Mouse (Mus musculus): ENCODE measurements at regions not wholly inside any gene's neighbourhood (a gene's known extent, or its start where the extent isn't known, plus 50 kb on each side); places are given as distances from the start of the nearest gene placed in this dataset.
"Not testable (repeated sequence)": the region's sequence is repeated elsewhere in the genome, so short reads cannot be mapped to it uniquely, and the experiment has no call there.

GRCm38 (mm10) chr6:18566934-18567333, 52.3 kb upstream of the Cttnbp2 start:
- DNase-seq: not testable (repeated sequence)

- no peak for DNase-seq
Observed at GRCm38 (mm10) chr6:18569221-18569620, 54.6 kb upstream of the Cttnbp2 start.

GRCm38 (mm10) chr6:18578501-18578900, 63.9 kb upstream of the Cttnbp2 start:
- no peak for DNase-seq

GRCm38 (mm10) chr6:18589436-18589835, 74.8 kb upstream of the Cttnbp2 start:
- no peak for DNase-seq

- DNase-seq: no peak
Observed at GRCm38 (mm10) chr6:18596680-18597079, 82.0 kb upstream of the Cttnbp2 start.

- no peak for DNase-seq
Observed at GRCm38 (mm10) chr6:18599626-18600025, 85.0 kb upstream of the Cttnbp2 start.

GRCm38 (mm10) chr6:18601926-18602325, 87.3 kb upstream of the Cttnbp2 start:
- DNase-seq: no peak

- no peak for DNase-seq
Observed at GRCm38 (mm10) chr6:18621372-18622262, 107.0 kb upstream of the Cttnbp2 start.

GRCm38 (mm10) chr6:18628591-18628990, 113.9 kb upstream of the Cttnbp2 start:
- no peak for DNase-seq

GRCm38 (mm10) chr6:18633540-18634200, 119.0 kb upstream of the Cttnbp2 start:
- no peak for DNase-seq

- no peak for DNase-seq
Observed at GRCm38 (mm10) chr6:18639712-18640383, 125.2 kb upstream of the Cttnbp2 start.

GRCm38 (mm10) chr6:18648898-18649591, 134.4 kb upstream of the Cttnbp2 start:
- DNase-seq: no peak

GRCm38 (mm10) chr6:18651319-18651718, 136.7 kb upstream of the Cttnbp2 start:
- no peak for DNase-seq

- DNase-seq: no peak
Observed at GRCm38 (mm10) chr6:18652006-18652601, 137.5 kb upstream of the Cttnbp2 start.

- no peak for DNase-seq
Observed at GRCm38 (mm10) chr6:18654275-18654674, 139.6 kb upstream of the Cttnbp2 start.

- DNase-seq: no peak
Observed at GRCm38 (mm10) chr6:18656202-18656601, 141.6 kb upstream of the Cttnbp2 start.

GRCm38 (mm10) chr6:18656772-18657401, 142.2 kb upstream of the Cttnbp2 start:
- DNase-seq: no peak

- no peak for DNase-seq
Observed at GRCm38 (mm10) chr6:18664687-18665086, 150.0 kb upstream of the Cttnbp2 start.

GRCm38 (mm10) chr6:18665992-18666391, 151.3 kb upstream of the Cttnbp2 start:
- no peak for DNase-seq

- DNase-seq: no peak
Observed at GRCm38 (mm10) chr6:18666543-18666942, 151.9 kb upstream of the Cttnbp2 start.

- no peak for DNase-seq
Observed at GRCm38 (mm10) chr6:18670677-18671076, 156.0 kb upstream of the Cttnbp2 start.

Data from kidney, postnatal 36 days (tissue).